Mouse (Mus musculus) heart, adult 2 months (tissue): ENCODE measurements at regions not wholly inside any gene's neighbourhood (a gene's known extent, or its start where the extent isn't known, plus 50 kb on each side); places are given as distances from the start of the nearest gene placed in this dataset.

Experiments
- CTCF ChIP-seq: fragments of 200-600 bp; IDR thresholded peaks from 2 replicates; pipeline ENCODE4 v1.8.1; 2022; ENCODE audit warnings: antibody characterized with exemption, mild to moderate bottlenecking, moderate library complexity
- EP300 ChIP-seq: fragments of 200-500 bp; IDR thresholded peaks from 2 replicates; pipeline ENCODE4 v1.6.1; 2011; ENCODE audit warnings: low read depth, low read length, control low read depth; ENCODE audit not compliant: insufficient read depth
- POLR2A ChIP-seq: fragments of 200-500 bp; IDR thresholded peaks from 2 replicates; pipeline ENCODE4 v1.6.1; 2011; ENCODE audit warnings: mild to moderate bottlenecking, low read depth, low read length, control low read depth; ENCODE audit not compliant: insufficient read depth

DNA sequence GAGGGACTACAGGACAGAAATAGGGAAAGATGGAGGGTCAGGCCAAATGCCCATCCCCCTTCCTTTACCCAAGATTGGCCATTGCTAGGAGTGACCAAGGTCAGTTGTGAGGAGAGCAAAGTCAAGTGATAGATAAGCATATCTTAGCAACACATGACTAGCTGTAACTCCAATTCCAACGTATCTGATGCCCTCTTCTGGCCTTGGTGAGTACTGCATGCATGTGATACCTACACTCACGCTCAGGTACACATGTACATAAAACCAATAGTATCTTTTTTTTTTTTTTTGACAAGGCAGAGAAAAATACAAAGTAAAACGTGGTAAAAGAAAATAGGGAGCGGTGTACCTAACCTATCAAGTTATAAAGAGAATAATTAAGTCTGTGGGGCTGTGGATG lies 413.8 kb upstream of the Trpc7 start:
- TF ChIP-seq CTCF, result no peak
- no peak for TF ChIP-seq EP300
- TF ChIP-seq POLR2A, result no peak
